Mouse (Mus musculus) lung, postnatal 36 days (tissue): ENCODE measurements around the gene Klhl21.

ENCODE experiments used
- DNase-seq: peaks from one replicate; pipeline ENCODE4 v3.0.0; 2022; ENCODE audit warnings: mixed read lengths

Gene Klhl21

GRCm38 (mm10) chr4:152008622-152009075 is at the start of gene Klhl21:
TSS of gene Klhl21 (plus strand) at chr4:152008803.
- DNase-seq = peak; percentile 98

- DNase-seq = no peak
Measured at GRCm38 (mm10) chr4:151959849-151960512, 48.6 kb upstream of the Klhl21 start.

- DNase-seq = peak; percentile 35
Measured at GRCm38 (mm10) chr4:151960513-151960854, 48.1 kb upstream of the Klhl21 start.

GRCm38 (mm10) chr4:151962817-151963216 is 45.8 kb upstream of the Klhl21 start:
- DNase-seq = peak; percentile 65

GRCm38 (mm10) chr4:151968204-151968921 is 40.2 kb upstream of the Klhl21 start:
- no peak for DNase-seq

- peak; percentile 52 for DNase-seq
Measured at GRCm38 (mm10) chr4:151972221-151972967, 36.2 kb upstream of the Klhl21 start.

GRCm38 (mm10) chr4:151975441-151975840 is 33.2 kb upstream of the Klhl21 start:
- DNase-seq = peak; percentile 51

GRCm38 (mm10) chr4:151977748-151978147 is 30.9 kb upstream of the Klhl21 start:
- DNase-seq = peak; percentile 93

- DNase-seq = no peak
Measured at GRCm38 (mm10) chr4:151980699-151981098, 27.9 kb upstream of the Klhl21 start.

- peak; percentile 88 for DNase-seq
Measured at GRCm38 (mm10) chr4:151981363-151981762, 27.2 kb upstream of the Klhl21 start.

GRCm38 (mm10) chr4:151983043-151983442 is 25.6 kb upstream of the Klhl21 start:
- no peak for DNase-seq

GRCm38 (mm10) chr4:151983560-151983959 is 25.0 kb upstream of the Klhl21 start:
- no peak for DNase-seq

GRCm38 (mm10) chr4:151985886-151986285 is 22.7 kb upstream of the Klhl21 start:
- DNase-seq = peak; percentile 50

GRCm38 (mm10) chr4:151986650-151987049 is 22.0 kb upstream of the Klhl21 start:
- DNase-seq = no peak

GRCm38 (mm10) chr4:151988014-151988341 is 20.6 kb upstream of the Klhl21 start:
- no peak for DNase-seq

- DNase-seq = peak; percentile 88
Measured at GRCm38 (mm10) chr4:151988342-151989109, 20.1 kb upstream of the Klhl21 start, which contains the start of gene Thap3. TSS of gene Thap3 (minus strand) at chr4:151988997.

- no peak for DNase-seq
Measured at GRCm38 (mm10) chr4:151989110-151989488, 19.5 kb upstream of the Klhl21 start.

GRCm38 (mm10) chr4:151992091-151992490 is 16.5 kb upstream of the Klhl21 start:
- no peak for DNase-seq

- DNase-seq = no peak
Measured at GRCm38 (mm10) chr4:151993035-151993434, 15.6 kb upstream of the Klhl21 start.

GRCm38 (mm10) chr4:151994228-151995171 is 14.1 kb upstream of the Klhl21 start:
- peak; percentile 34 for DNase-seq

GRCm38 (mm10) chr4:151995371-151996172 is 13.0 kb upstream of the Klhl21 start:
- DNase-seq = no peak
